Mouse (Mus musculus) left cerebral cortex, adult 18-20 months (tissue): ENCODE measurements around the gene Lrch3. TPM values are rescaled to one million over a fixed set of nuclear protein-coding genes. Genes with fewer than 3 reads are reported as not detected.
"Not testable (repeated sequence)": the region's sequence is repeated elsewhere in the genome, so short reads cannot be mapped to it uniquely, and the experiment has no call there.

Experiments used
- DNase-seq, 2 experiments: peaks; one replicate each; pipeline ENCODE4 v3.0.0; 2021 to 2022; ENCODE audit warnings: low spot score in 2 of 2, mixed read lengths in 1 of 2
- total RNA-seq, 2 experiments: library from RNA; stranded (reverse); gene quantifications; 2 replicates each; pipeline ENCODE4 v1.2.3; 2021

Lrch3 gene
- total RNA-seq, 2 experiments from 2014 or later: 36.3 to 40.1 TPM

GRCm38 (mm10) chr16:32906727-32907126, 7.2 kb upstream of the Lrch3 start:
- DNase-seq: no peak

- no peak for DNase-seq
These were observed 688 bp upstream of the Lrch3 start for GRCm38 (mm10) chr16:32913212-32913611.

DNA sequence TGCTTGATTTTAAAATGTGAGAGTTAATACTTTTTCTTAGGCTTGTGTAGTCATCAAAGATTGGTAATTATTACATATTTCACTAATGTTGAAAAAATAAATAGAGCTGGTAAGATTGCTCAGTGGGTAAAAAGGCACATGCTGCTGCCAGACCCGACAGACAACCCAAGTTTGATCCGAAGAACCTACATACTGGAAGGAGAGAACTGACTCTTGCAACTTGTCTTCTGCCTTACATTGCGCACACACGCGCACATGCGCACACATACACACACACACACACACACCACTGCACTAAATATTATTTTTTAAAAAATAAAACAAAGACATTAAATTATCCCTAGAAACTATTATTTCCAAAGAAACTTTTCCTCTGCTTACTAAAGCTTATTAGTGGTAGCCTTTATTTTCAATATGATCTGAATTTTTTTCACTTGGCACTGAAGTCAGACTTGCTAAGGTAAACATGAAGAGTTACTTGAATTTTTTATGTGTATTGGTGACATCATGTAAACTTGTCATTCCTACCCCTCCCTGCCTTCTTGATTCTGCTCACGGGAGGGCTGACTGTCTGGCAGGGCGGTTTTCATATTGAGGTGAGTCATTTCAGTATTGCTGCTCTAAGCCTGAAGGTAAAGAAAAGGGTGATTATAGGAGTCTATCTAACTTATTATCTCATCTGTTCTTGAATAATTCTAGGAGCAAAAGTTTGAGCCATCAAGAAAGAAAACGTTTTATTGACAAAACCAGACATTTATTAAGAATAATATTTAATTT, 1.6 kb downstream of the Lrch3 start:
- DNase-seq: no peak

DNA sequence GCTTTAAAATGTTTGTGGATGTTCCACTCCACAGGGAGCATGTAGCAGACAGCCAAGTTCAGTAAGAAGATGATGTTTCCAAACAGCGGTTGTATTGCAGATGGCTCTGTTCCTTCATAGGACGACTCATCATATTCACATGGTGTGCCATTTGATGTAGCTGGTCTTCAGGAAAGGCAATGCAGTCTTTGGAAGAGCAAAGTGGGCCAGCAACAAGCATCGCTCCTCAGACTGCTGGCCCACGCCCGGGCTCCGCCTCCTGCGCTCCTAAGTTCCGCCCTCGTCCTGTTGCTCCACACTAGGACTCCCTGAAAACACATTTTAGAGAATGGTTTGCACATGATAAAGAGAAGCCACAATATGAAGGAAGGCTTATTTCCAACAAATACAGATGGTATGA, 12.7 kb downstream of the Lrch3 start:
- DNase-seq: peak in 1 of 2 experiments; percentile 15

GRCm38 (mm10) chr16:32927044-32927443, 13.1 kb downstream of the Lrch3 start:
- DNase-seq: peak in 1 of 2 experiments; percentile 13

DNA sequence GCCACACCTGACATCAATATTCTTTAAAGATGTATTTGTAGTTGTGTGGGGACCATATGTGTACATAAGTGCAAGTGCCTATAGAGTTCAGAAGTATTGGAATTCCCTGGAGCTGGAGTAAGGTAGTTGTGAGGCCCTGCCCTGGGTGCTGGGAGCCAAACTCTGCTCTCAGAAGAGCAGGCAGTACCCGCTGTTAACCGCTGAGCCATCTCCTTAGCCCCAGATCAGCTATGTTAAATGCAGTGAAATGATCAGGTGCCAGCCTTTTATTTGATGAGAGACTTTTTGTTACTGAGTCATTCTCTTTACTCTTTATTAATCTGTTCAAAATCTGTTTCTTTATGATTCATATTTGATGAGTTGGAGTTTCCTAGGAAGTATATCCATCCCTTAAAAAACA, 16.0 kb downstream of the Lrch3 start:
- no peak for DNase-seq

DNA sequence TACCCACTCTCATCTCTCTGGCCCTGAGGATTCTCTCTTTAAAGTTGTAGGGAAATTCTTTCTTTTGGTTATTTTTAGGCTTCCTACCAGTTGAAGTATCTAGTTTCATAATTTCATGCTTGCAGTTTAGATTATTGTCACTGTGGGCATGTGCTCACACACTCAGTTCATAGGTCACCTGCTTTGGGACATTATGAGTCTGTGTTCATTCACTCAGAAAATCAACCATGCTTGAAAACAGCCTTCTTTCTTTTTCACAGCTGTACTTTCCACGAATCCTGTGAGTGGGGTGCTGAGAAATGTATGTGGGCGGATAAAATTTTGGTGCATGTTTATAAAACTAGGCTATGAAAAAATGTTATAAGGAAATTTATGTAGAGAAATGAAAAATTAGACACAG, 20.6 kb downstream of the Lrch3 start:
- DNase-seq: peak in 1 of 2 experiments; percentile 23

- no peak for DNase-seq
These were observed 21.2 kb downstream of the Lrch3 start for GRCm38 (mm10) chr16:32935088-32935487.

GRCm38 (mm10) chr16:32937358-32937757, 23.5 kb downstream of the Lrch3 start:
- DNase-seq: no peak

DNA sequence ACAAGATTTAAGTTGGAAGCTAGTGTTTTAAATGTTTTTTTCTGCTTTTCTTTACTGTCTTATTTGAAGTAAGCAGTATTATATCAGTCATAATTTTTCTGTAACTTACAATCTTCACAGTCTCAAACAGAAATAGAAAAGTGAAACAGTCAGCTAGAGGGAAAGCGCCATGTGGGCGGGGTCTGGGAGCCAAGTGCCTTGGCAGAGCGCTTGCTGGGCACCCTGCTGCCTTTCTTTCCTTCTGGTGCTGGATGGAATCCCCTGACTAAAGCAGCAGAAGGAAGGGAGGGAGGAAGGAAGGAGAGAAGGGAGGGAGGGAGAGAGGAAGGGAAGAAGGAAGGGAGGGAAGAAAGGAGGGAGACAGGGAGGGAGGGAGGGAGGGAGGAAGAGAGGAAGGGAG, 25.4 kb downstream of the Lrch3 start:
- peak; percentile 70 to 84 for DNase-seq

- DNase-seq: not testable (repeated sequence)
These were observed 25.8 kb downstream of the Lrch3 start for GRCm38 (mm10) chr16:32939716-32940115.

DNA sequence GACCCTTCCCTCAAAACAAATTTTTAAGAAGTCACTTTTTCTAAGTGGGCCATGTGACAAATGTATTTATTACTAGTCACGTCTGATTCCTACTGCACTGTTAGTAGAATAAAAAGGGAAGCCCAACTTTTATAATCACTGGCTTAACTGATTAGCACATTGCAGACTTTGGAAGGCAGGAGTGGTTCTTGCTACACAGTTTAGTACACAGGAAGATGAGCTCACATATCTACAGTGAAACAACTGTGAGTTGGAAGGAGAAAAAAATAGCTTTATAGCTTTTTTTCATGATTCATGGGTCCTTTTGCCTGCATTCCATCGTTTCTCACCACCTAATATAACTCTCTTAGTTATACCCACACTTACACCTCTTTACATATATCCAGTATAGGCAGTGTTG, 27.3 kb downstream of the Lrch3 start:
- DNase-seq: not testable (repeated sequence)

GRCm38 (mm10) chr16:32942694-32943093, 28.8 kb downstream of the Lrch3 start:
- DNase-seq: no peak

GRCm38 (mm10) chr16:32945379-32945778, 31.5 kb downstream of the Lrch3 start:
- DNase-seq: no peak

GRCm38 (mm10) chr16:32948016-32948415, 34.1 kb downstream of the Lrch3 start:
- DNase-seq: no peak

- no peak for DNase-seq
These were observed 34.8 kb downstream of the Lrch3 start for GRCm38 (mm10) chr16:32948656-32949055.

- DNase-seq: no peak
These were observed 35.4 kb downstream of the Lrch3 start for GRCm38 (mm10) chr16:32949281-32949680.

DNA sequence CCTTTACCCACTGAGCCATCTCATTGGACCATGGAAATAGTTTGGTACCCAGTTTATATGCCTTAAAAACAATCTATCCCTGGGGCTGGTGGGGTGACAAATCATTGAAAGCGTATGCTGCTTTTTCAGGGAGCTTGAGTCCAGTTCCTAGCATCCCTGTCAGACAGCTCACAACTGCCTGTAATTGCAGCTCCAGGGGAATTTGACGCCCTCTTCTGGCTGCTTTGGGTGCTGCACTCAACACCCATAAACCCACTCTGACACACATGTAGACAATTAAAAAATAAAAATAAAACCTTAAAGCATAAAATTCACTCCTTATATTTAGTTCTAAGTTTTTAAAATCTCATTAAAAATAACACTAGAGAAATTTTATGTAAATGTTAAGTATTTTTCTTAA, 37.2 kb downstream of the Lrch3 start:
- DNase-seq: no peak

- no peak for DNase-seq
These were observed 39.9 kb downstream of the Lrch3 start for GRCm38 (mm10) chr16:32953806-32954205.

GRCm38 (mm10) chr16:32954304-32954703, 40.4 kb downstream of the Lrch3 start:
- no peak for DNase-seq

- no peak for DNase-seq
These were observed 43.0 kb downstream of the Lrch3 start for GRCm38 (mm10) chr16:32956889-32957288.

DNA sequence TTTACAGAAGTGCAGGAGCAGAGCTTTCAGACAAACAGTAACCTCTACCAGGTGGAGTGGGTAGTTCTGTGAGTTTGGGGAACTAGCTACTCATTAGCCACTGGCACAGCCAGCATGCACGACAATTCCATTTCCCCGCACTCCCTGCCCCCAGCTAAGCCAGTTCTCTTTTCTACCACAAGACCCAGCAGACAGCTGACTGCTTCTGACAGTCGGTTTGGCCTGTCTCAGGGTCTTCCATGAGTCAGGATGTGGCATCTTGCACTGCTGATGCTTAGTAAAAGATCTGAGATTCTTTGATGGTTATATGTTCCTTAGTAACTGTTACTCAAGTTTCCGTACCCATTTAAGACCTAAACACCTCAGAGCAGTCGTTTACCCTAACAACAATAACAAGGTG, 58.6 kb downstream of the Lrch3 start:
- DNase-seq: no peak

- no peak for DNase-seq
These were observed 59.1 kb downstream of the Lrch3 start for GRCm38 (mm10) chr16:32973047-32973446.
